Mouse (Mus musculus) right cerebral cortex, postnatal 36 days (tissue): ENCODE results near the gene Ddx6.
A peak's percentile ranks its signal among the peaks of the same experiment; 100 is the strongest.
"Not testable (repeated sequence)": the region's sequence is repeated elsewhere in the genome, so short reads cannot be mapped to it uniquely, and the experiment has no call there.

Experiments
- DNase-seq, 2 experiments: peaks; one replicate each; pipeline ENCODE4 v3.0.0; 2022; ENCODE audit warnings: low spot score in 2 of 2, mixed read lengths in 1 of 2

Gene Ddx6

DNA sequence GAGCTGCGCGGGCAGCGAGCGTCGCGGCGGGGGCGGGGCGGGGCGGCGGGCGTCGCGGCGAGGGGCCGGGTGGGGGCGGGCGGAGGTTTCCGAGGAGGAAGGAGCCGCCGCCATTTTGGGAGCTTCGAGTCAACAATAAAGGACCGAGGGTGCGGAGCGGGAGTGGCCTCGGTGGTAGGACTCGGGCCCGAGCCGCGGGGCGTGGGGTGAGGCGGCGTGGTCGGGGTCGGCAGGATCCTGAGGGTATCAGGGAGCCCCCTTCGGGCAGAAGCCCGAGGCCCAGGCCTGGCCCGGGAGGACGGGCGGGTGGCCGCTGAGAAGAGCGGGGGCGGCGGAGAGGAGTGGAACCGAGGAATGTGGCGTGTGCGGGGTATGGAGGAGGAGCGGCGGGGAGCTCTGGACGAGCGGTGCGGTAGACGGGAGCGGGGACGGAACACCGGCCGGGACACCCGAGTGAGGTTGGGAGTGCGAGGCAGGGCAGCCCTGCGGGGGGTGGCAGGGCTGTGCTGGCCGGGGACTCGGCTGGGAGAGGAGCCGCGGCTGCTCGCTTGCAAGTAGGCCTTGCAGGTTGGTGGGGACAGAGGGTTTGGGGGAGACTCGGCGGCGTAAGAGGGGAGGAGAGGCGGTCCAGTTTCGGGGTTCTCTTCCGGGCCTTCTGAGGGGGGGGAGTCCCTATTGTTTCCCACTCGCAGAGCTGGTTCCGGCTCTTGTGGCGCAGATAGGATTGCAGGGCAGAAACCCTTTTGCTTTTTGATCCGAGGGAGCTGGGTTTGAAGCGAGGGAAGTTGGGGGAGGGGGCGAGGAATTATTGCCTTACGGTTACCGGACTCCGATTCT lies at the start of gene Ddx6:
TSS of gene Ddx6 (plus strand) at position 114 of the 837 bp plus-strand sequence.
- DNase-seq: peak; percentile 47 to 56

DNA sequence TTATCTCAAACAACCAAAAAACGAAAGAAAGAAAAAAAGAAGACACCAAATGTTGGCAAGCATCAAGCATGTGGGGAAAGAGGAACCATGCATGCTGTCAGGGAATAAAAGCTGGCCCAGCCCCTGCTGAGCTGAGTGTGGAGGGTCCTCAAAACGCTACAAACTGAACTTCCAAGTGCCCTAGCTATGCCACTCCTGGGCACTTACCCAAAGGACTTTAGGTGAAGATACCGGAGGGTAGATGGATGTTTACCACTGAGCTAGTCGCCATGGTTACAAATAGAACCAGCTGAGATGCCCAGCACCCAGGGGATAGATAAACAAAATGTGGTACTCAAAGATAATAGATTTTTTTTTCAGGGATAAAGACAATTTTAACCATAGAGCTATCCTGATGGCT lies 43.1 kb upstream of the Ddx6 start, which contains the start of gene Cxcr5:
TSS of gene Cxcr5 (minus strand) at position 281 of the 400 bp plus-strand sequence.
- DNase-seq: no peak

DNA sequence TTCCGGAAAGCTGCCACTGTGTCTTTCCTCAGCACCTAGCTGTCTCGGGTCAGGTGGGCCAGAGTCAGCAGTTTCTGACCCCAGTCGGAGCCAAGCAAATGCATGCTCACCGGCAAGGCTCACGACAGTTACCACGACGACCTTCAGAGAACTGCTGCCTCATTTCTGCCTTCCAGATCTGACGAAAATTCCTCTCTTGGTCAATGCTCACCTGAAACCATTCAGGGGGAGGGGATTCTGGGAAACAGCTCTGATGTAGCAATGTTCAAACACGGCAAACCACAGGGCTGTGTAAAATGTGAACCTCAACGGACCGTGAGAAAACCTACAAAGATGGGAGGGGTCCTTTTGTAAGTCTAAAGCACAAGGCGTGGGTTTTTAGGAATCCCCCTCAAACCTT lies 41.8 kb upstream of the Ddx6 start:
- no peak for DNase-seq

DNA sequence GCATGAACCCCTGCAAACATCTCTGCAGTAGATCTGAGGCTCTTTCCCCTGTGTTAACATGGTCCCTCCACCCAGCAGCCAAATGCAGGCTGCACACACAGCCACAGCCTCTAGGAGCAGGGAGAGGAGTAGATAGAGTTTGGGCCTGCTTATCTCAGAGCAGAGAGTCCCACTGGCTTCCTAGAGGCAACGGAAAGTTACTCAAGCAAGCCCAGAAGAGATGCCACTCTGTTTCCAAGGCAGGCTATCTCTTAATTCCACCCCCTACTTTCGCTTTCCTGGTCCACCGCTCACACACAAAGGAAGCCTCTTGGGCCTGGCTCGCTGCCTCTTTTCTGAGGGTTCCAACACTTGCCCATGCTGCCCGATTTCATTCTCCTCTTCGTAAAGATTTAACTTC lies 39.3 kb upstream of the Ddx6 start:
- no peak for DNase-seq

DNA sequence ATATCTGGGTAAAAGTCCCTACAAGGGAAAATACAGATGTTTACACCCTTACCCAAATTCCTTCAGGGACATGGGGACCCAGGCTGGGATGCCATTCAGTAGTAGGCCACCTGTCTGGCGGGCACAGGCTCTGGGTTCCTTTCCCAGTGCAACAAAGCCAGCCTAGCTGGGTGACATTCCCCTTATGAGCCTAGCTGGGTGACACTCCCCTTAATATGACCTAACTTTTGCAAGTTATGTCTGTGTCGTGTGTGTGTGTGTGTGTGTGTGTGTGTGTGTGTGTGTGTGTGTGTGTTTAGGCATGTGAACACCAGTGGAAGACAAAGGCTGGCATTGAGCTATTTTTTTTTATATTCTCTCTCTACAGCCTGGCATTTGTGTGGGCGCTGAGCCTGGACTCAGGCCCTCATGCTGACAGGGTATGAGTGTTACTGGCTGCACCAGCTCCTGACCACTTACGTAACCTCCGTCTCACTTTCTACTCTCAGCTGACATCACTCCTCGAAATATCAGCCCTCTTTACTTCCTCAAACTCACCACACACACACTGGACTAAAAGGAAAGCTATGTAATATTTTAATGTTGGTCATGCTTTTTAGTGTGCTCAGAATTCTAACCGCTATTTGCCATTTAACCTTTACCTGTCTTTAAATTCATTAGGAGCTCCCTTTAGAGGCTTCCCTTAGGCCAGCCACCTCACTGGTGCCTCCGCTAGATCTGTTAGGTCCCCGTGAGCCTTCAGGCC lies 37.2 kb upstream of the Ddx6 start:
- DNase-seq: no peak

DNA sequence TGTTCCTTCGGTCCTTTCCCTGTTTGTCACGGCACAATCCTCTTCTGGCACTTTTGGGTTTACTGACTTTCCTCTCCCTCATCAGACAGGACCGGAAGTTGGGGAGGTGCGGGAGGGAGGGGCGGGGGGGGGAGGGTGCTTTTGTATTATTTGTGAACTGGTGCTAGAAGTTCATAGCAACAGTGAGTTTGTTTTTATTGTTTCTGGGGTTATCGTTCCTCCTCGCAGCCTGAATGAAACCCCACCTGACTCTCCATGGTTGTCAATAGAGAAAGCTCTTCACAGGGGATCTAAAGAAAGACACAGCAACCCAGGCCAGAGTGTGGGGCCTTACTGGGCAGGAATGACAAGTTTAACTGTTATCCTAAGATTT lies 36.6 kb upstream of the Ddx6 start:
- DNase-seq: no peak

DNA sequence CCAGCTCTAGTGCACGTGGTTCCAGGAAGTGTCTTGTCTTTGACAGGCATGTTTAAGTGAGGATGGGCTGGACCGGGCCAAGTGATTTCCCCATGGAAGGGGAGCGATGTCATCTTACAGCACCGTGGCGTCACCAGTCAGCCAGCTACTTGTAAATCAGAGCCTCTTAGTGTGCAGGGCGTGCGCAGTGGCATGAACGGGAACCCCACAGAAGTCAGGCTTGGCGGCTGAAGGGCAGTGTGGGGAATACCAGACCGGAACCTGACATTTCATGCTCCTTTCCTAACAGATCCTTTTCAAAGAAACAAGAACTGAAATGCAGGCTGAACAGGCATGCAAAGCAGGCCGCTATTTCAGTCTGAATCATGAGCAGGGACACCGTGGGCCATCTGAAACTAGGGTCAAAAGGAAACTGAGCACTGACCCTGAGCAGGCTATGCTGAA lies 33.7 kb upstream of the Ddx6 start:
- no peak for DNase-seq

DNA sequence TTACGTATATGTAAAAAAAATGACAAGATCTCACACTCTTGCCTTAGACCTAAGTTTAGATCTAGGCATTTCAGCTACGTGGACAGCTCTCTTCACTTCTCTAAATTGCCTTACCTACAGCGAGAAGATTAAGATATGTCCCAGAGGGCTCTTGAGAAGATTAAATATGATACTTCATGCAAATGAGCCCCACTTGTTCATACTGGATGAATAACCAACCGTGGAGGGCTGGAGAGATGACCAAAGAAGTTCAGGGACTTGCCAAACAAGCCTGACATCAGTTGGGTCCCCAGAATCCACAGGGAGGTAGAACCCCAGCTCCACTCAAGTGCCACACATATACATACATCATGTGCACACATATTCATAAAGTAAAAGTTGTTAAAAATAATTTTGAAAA lies 31.4 kb upstream of the Ddx6 start:
- no peak for DNase-seq

DNA sequence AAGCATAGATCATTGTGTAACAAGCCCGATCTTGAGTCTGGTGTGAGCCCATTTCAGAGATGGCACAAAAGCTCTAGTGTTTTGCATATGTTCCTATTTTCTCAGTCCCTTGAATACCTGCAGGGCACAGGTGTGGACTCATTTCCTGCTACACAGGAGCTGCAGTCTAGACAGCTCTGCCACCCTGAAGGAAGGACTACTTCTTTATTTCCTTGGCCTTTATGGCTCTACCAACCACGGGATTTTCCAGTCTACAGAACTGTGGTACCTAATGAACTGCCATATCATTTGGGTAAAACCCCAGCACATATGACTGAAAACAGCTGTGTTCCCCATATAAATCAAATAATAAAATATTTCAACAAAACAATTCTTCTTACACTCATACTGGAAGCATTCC lies 29.6 kb upstream of the Ddx6 start:
- DNase-seq: no peak

DNA sequence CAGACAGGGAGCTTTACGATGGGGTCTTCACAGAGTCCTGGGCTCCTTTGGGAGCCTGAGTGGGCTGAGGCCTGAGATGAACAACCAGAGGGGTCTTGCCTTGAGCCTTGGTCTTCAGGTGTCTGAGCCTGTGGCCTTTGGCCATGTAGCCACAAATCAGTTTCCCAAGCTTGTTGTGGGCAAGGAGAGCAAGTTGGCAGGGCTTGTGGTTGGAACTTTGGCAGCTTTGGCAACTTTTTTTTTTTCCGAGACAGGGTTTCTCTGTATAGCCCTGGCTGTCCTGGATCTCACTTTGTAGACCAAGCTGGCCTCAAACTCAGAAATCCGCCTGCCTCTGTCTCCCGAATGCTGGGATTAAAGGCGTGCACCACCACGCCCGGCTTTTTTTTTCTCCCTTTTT lies 28.6 kb upstream of the Ddx6 start:
- DNase-seq: not testable (repeated sequence)

DNA sequence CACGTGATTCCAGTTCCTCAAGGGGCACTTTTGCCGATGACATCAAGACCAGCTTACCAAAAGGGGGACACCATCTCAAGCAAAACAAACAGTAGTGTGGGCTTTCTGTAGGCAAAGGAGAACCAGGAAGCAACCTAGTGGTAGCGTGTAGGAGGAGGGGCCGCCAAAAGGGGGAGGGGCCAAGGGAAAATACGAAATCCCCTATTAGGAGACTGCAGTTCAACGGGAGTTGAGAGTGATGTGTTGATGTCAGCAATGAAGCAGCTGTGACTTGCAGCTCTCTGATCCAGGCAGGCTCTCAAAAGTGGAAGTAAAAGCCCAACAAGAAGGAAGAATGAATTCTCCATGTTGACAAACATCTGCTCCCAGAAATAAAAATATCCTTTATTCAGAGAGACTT lies 25.3 kb upstream of the Ddx6 start:
- DNase-seq: no peak

DNA sequence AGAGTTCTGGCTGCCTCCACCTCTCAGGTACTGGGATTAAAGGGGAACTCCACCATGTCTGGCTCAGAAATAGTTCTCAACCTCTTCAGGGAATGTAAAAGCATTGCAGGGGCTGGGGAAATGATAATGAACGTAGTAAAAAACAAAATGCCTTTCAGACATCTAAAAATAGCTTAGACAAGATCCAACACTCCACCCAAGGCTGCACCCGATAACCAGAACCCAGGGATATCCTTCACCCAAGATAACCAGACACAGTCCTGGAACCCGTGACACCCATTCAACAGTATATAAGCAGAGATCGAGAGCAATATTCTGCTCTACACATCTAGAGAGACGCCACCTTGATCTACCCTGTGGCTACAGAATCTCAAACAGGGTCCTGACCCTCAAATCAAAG lies 24.6 kb upstream of the Ddx6 start:
- no peak for DNase-seq

DNA sequence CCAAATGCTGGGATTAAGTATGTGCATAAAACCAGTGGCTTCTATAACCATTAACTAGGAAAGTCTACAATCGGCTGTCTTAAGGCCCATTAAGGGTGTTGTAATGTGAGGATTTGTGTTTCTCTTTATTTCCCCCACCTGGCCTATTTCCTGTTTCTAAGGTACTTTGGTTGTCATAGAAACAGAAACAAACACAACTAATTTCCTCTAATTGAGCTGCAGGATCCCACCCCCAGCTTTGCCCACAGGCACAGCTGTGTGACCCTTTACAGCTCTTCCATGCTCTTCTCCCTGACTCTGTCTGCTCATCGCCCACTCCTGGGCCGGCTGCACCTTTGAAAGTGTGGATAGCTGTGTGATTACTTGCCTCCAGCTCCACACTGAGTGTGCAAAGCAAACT lies 23.3 kb upstream of the Ddx6 start:
- DNase-seq: no peak

DNA sequence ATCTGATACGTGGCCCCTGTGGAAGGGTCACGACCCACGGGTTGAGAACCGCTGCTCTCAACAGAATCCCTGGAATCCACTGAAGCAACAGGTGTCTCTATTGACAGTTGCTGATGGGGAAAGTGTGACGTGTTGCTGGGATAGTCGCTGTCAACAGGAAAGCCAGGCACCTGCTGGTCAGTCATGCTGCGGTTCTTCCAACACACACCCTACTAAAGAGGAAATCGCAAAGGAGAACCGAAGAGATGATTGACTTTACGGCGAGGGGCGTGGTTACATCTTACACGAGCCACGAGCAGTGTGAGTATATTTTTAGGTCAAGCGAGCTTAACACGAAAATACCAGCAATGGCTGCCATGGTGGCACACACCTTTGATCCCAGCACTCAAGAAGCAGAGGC lies 22.3 kb upstream of the Ddx6 start:
- no peak for DNase-seq

DNA sequence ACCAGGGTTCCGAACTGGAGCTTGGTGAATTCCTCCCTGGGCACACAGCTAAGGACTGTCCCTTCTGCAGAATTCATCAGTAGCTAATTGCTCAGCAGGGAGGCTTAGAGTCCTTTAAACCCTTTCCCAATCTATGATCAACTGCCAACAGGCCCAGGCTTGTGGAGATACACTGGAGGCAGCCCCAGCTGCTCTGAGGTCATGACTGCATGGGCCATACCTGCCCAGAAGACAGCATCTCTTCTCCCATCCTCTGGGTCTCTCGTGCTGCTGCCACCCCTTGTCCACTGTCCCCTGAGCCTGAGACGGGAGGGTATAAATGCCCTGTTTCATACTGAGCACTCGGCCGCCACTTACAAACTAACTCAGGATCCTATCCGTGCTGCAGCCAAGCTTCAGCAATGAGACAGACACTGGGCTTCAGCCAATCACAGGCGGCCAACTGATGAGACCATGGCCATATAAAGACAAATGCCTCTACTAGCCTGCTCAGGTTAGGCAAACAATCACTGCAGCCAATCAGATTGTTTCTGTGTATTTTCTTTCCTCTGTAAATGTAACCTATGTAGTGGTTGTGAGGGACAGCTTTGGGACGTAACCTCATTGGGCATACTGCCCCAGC lies 17.9 kb upstream of the Ddx6 start:
- DNase-seq: no peak

DNA sequence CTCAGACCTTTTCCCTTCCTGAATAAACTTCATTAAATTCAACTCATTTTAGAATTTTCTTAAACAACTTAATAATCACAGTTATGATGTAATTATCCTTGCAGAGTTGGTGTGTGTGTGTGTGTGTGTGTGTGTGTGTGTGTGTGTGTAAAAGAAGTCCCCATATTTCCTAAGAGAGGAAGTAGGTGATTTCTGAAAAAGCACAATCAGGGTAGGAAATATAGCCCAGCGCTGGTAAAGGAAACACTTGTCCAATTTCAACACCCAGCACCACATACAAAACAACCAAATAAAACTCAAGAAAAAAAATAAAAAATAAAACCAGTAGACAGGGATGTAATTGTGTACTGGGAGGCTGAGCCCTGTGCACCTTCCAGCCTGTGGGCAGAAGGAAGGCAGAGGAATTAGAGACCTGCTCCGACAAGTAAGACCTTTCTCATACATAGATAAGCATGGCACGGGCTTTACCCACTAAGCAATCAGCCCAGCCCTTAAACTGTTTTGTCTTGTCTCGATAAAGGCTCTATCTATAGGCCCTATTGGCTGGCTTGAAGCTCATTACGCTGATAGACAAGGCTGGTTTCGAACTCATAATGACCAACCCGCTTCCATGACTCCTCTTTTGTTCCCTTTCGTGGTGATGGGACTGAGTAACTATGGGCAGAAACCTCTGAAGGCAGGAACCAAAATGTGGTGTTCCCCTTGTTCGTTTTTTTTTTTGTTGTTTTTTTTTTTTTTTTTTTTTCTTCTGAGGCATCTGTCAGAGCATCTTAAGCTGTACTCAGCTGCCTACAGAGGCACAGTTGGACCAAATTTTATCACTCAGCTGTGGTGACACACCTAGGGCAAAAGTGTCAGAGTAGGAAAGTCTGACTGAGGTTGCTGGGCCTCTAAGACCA lies 17.2 kb upstream of the Ddx6 start:
- no peak for DNase-seq

DNA sequence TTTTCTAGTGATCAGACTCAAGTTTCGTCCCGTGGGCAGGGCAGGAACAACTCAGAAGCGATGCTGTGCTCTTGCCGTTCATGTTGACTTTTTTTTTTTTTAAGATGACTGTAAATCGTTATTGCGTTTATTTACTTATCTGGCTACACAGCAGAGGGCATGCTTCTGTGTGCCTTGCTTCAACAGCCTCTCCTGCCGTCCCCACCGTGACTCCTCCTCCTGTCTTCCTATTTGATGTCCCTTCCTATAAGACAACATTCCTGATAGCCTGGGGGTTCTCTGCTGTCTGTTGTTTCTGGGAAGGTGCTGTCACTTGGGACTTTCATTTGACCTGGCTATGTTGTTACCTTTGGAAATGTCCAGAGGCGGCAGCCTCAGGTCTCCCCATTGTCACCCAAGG lies 16.1 kb upstream of the Ddx6 start:
- DNase-seq: no peak

DNA sequence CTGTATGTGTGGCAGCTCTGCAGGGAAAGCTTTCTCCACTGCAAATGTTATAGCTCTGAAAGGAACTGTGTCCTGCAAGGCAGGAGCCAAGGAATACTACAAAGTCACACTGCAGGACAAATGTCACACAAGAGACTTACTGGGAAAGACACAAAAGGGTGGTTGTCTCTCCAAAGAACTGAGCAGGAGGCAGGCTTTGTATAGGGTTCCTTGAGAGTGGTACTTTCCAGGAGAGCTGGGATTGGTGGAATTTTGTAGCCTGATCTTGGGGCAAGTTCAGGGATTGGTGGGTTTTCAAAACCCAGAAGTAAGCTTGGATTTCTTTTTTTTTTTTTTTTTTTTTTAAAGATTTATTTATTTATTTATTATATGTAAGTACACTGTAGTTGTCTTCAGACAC lies 15.6 kb upstream of the Ddx6 start:
- DNase-seq: no peak

DNA sequence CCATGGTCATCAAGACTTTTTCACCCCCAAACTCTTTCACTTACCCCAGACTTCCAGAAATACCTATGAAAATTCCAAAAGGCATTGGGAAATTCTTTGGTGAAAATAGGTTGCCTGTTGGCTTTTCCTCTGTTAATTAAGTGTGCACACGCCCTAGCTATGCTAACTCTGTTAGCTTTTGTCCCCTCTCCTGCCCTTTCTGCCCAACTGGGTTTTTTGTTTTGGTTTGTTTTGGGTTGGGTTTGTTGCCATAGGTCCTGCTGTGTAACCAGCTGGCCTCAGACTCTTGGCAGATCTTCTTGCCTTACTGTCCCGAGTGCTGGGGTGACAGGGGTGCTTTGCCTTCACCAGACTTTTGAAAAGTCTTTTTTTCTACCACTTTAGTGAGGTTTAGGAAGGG lies 13.7 kb upstream of the Ddx6 start:
- DNase-seq: no peak

DNA sequence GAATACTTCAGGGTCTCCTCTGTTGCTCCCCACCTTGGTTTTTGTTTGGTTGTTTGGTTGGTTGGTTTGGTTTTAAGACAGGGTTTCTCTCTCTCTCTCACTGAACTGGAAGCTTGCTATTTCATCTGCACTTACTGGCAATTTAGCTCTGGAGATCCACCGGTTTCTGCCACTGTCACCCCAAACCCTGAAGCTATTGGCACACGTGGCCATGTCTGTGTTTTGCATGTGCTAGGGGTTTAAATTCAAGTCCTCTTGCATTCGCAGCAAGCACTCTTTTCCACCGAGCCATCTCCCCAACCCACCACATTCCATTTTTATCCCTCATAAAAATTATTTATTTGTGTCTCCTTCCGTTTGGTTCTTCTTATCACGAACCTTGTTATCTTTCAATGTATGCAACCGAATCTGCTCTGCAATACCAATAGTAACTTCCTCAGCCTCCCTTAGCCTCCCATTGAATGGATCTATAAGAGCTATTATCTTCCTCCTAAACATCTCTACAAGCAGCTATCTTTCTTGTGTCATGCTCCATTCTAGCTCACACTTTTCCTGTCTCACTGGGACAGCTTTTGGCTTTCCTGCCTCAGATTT lies 13.0 kb upstream of the Ddx6 start:
- DNase-seq: no peak

DNA sequence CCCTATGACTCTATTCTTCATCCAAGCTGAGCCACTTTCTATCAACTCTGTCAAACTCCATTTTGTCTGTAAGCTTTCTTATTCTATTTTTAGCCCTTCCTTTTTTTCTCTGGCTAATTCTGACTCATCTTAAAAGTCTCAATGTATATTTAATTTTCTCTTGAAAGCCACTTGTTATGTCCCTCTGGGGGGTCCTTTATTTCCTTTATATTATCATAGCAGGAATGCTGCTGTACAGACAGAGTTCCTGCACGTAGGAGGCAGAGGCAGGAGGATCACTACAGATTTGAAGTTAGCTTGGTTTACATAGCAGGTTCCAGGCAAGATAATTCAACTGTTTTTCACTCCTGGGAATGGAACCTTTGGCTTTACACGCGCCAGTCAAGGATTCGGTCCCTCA lies 11.5 kb upstream of the Ddx6 start:
- no peak for DNase-seq
